Mouse (Mus musculus) macrophage (primary cell): ENCODE data around the gene Ebi3. TPM values are rescaled to one million over a fixed set of nuclear protein-coding genes. Genes with fewer than 3 reads are reported as not detected.
"Not testable (repeated sequence)": the region's sequence is repeated elsewhere in the genome, so short reads cannot be mapped to it uniquely, and the experiment has no call there.

Experiments used
- H3K27ac ChIP-seq: fragments of 350-480 bp; formaldehyde crosslinking; 2 replicates; pipeline ENCODE4 v1.9.0; 2021
- H3K36me3 ChIP-seq: fragments of 350-480 bp; formaldehyde crosslinking; 2 replicates; pipeline ENCODE4 v1.9.0; 2021; ENCODE audit errors: inconsistent target
- H3K4me3 ChIP-seq: fragments of 350-480 bp; formaldehyde crosslinking; 2 replicates; pipeline ENCODE4 v1.9.0; 2021; ENCODE audit errors: inconsistent target
- H3K79me2 ChIP-seq: fragments of 350-480 bp; formaldehyde crosslinking; 2 replicates; pipeline ENCODE4 v1.9.0; 2021; ENCODE audit errors: inconsistent target
- WGBS: methylation state at CpG from one replicate; pipeline ENCODE4 v1.1.7; 2026; ENCODE audit warnings: inconsistent platforms; ENCODE audit not compliant: missing documents; 5-methylcytosine and 5-hydroxymethylcytosine counted together
- polyA plus RNA-seq: library from polyadenylated mRNA; stranded (reverse); fragments of 250-400 nt; gene quantifications from 3 replicates; pipeline ENCODE4 v1.2.4, GENCODE M21; 2018; ENCODE audit warnings: inconsistent platforms
- total RNA-seq, 78 experiments: library from RNA; depleted of rRNA; stranded (reverse); fragments of 250-400 nt; gene quantifications; 1 replicate in 9 of 78; 2 replicates in 24 of 78; 3 replicates in 43 of 78; 4 replicates in 2 of 78; pipeline ENCODE4 v1.2.4; 2018; ENCODE audit warnings: inconsistent platforms in 56 of 78

Ebi3 gene
- total RNA-seq (2018; cell fraction: chromatin; rRNA removed): 100 to 1,000 TPM in 4 of 26 experiments, 10 to 100 TPM in 20, 1 to 10 TPM in 2; 5.9 to 185 (median 55.3) TPM
- 100 to 1,000 TPM in 19 of 26 experiments, 10 to 100 TPM in 7; 78.9 to 400 (median 225) TPM for total RNA-seq (2018; cell fraction: cytosol; rRNA removed)
- 100 to 1,000 TPM in 21 of 26 experiments, 10 to 100 TPM in 5; 45.0 to 322 (median 170) TPM for total RNA-seq (2018; cell fraction: nucleus; rRNA removed)
- 47.4 to 91.9 TPM (median 63.3 TPM) in 3 replicates for polyA plus RNA-seq

- Histone ChIP-seq H3K4me3 (peak within 1 kb of the TSS; percentile 28), H3K27ac (peak within 1 kb of the TSS; percentile 75), H3K36me3 (peaks cover 3% of the 10 kb centered on the region), H3K79me2 (peaks cover 7% of the 10 kb centered on the region; the same call in 1 of the 2 replicates)
- WGBS: 10% methylated on average over 6 of the region's 6 CpGs
Observed at GRCm38 (mm10) chr17:55952447-55953027, at the start of gene Ebi3. Gene Ebi3, plus strand, starts transcription at chr17:55952640.

GRCm38 (mm10) chr17:55903087-55903486 is 49.4 kb upstream of the Ebi3 start:
- Histone ChIP-seq H3K36me3 (peaks cover 1% of the 10 kb centered on the region; the same call in 1 of the 2 replicates), H3K4me3 (no peak overlapping the region), H3K27ac (no peak overlapping the region), H3K79me2 (no peaks in the 10 kb centered on the region)
- 61% methylated on average over 2 of the region's 2 CpGs for WGBS

- Histone ChIP-seq H3K27ac (no peak overlapping the region), H3K36me3 (no peaks in the 10 kb centered on the region), H3K4me3 (no peak overlapping the region), H3K79me2 (no peaks in the 10 kb centered on the region)
- 100% methylated on average over 1 of the region's 1 CpGs for WGBS
Observed at GRCm38 (mm10) chr17:55903687-55904086, 48.8 kb upstream of the Ebi3 start.

- Histone ChIP-seq H3K36me3 (no peaks in the 10 kb centered on the region), H3K27ac (no peak overlapping the region), H3K79me2 (no peaks in the 10 kb centered on the region), H3K4me3 (no peak overlapping the region)
- 80% methylated on average over 6 of the region's 6 CpGs for WGBS
Observed at GRCm38 (mm10) chr17:55904131-55904530, 48.3 kb upstream of the Ebi3 start.

- no peak overlapping the region for H3K4me3 ChIP-seq
- H3K36me3 ChIP-seq: no peaks in the 10 kb centered on the region
- no peak overlapping the region for H3K27ac ChIP-seq
- no peaks in the 10 kb centered on the region for H3K79me2 ChIP-seq
Observed at GRCm38 (mm10) chr17:55906669-55907068, 45.8 kb upstream of the Ebi3 start.

- Histone ChIP-seq H3K27ac (peak overlapping the region; percentile 33; the same call in 1 of the 2 replicates), H3K79me2 (no peaks in the 10 kb centered on the region), H3K36me3 (no peaks in the 10 kb centered on the region), H3K4me3 (peak overlapping the region; percentile 61)
- WGBS: 4% methylated on average over 18 of the region's 33 CpGs
Observed at GRCm38 (mm10) chr17:55931553-55932502, 20.6 kb upstream of the Ebi3 start.

GRCm38 (mm10) chr17:55932635-55933034 is 19.8 kb upstream of the Ebi3 start:
- no peaks in the 10 kb centered on the region for H3K36me3 ChIP-seq
- no peak overlapping the region for H3K27ac ChIP-seq

GRCm38 (mm10) chr17:55933191-55933590 is 19.2 kb upstream of the Ebi3 start:
- Histone ChIP-seq H3K36me3 (no peaks in the 10 kb centered on the region; the same call in 1 of the 2 replicates), H3K79me2 (no peaks in the 10 kb centered on the region), H3K27ac (no peak overlapping the region), H3K4me3 (no peak overlapping the region)
- WGBS: 96% methylated on average over 15 of the region's 15 CpGs

More at GRCm38 (mm10) chr17:55932635-55933034, 19.8 kb upstream of the Ebi3 start:
- WGBS: 38% methylated on average over 2 of the region's 2 CpGs
- Histone ChIP-seq H3K79me2 (no peaks in the 10 kb centered on the region), H3K4me3 (peak overlapping the region; percentile 61; the same call in 1 of the 2 replicates)

- Histone ChIP-seq H3K4me3 (peak overlapping the region; percentile 54), H3K27ac (peak overlapping the region; percentile 29), H3K36me3 (peaks cover 22% of the 10 kb centered on the region)
- not testable (repeated sequence) for H3K79me2 ChIP-seq
- 57% methylated on average over 6 of the region's 10 CpGs for WGBS
Observed at GRCm38 (mm10) chr17:55944387-55944865, 8.0 kb upstream of the Ebi3 start.

GRCm38 (mm10) chr17:55944866-55945682 is 7.4 kb upstream of the Ebi3 start:
- Histone ChIP-seq H3K27ac (peak overlapping the region; percentile 57), H3K4me3 (peak overlapping the region; percentile 54), H3K36me3 (peaks cover 15% of the 10 kb centered on the region)
- not testable (repeated sequence) for H3K79me2 ChIP-seq
- under 1% methylated on average over 44 of the region's 56 CpGs for WGBS

GRCm38 (mm10) chr17:55945696-55946095 is 6.7 kb upstream of the Ebi3 start:
- H3K4me3 ChIP-seq: peak overlapping the region; percentile 54
- peaks cover 9% of the 10 kb centered on the region for H3K36me3 ChIP-seq
- WGBS: 29% methylated on average over 5 of the region's 5 CpGs
- H3K27ac ChIP-seq: peak overlapping the region; percentile 57
- no peaks in the 10 kb centered on the region for H3K79me2 ChIP-seq

GRCm38 (mm10) chr17:55948647-55949046 is 3.8 kb upstream of the Ebi3 start:
- WGBS: 90% methylated on average over 4 of the region's 4 CpGs
- Histone ChIP-seq H3K27ac (no peak overlapping the region), H3K36me3 (no peaks in the 10 kb centered on the region), H3K79me2 (peaks cover under 1% of the 10 kb centered on the region; the same call in 1 of the 2 replicates), H3K4me3 (no peak overlapping the region)

GRCm38 (mm10) chr17:55949400-55949799 is 3.0 kb upstream of the Ebi3 start, which contains the start of gene Zfp119b:
Gene Zfp119b, minus strand, starts transcription at chr17:55949500.
- Histone ChIP-seq H3K36me3 (no peaks in the 10 kb centered on the region), H3K79me2 (peaks cover 7% of the 10 kb centered on the region; the same call in 1 of the 2 replicates), H3K27ac (no peak within 1 kb of the TSS), H3K4me3 (no peak within 1 kb of the TSS)
- 73% methylated on average over 2 of the region's 2 CpGs for WGBS

GRCm38 (mm10) chr17:55950601-55951000 is 1.8 kb upstream of the Ebi3 start:
- 96% methylated on average over 7 of the region's 9 CpGs for WGBS
- H3K27ac ChIP-seq: no peak overlapping the region
- H3K36me3 ChIP-seq: peaks cover 3% of the 10 kb centered on the region; the same call in 1 of the 2 replicates
- peaks cover 7% of the 10 kb centered on the region; the same call in 1 of the 2 replicates for H3K79me2 ChIP-seq
- no peak overlapping the region for H3K4me3 ChIP-seq
